Mouse (Mus musculus) heart, embryonic 11.5 days (tissue): ENCODE data around the gene Tab1. TPM values are rescaled to one million over a fixed set of nuclear protein-coding genes. Genes with fewer than 3 reads are reported as not detected.

Experiments
- ATAC-seq: fragments of 200-750 bp; cut with Nextera tagmentation; replicated peaks from 2 replicates; pipeline ENCODE4 v1.8.0; 2017; ENCODE audit warnings: moderate library complexity; ENCODE audit not compliant: insufficient number of reproducible peaks, low FRiP score, low TSS enrichment
- H3K27ac ChIP-seq: fragments of 300-500 bp; sonication (generic); 2 replicates; pipeline ENCODE4 v1.5.1; 2014; ENCODE audit warnings: mild to moderate bottlenecking, low read depth, low read length
- H3K27me3 ChIP-seq: fragments of 300-500 bp; sonication (generic); 2 replicates; pipeline ENCODE4 v1.6.1; 2014; ENCODE audit warnings: mild to moderate bottlenecking, low read length, mixed read lengths; ENCODE audit not compliant: control insufficient read depth, insufficient read depth
- H3K36me3 ChIP-seq: fragments of 300-500 bp; sonication (generic); 2 replicates; pipeline ENCODE4 v1.6.1; 2014; ENCODE audit warnings: mild to moderate bottlenecking, low read length, moderate library complexity, mixed read lengths; ENCODE audit not compliant: control insufficient read depth, insufficient read depth
- H3K4me1 ChIP-seq: fragments of 300-500 bp; sonication (generic); 2 replicates; pipeline ENCODE4 v1.6.1; 2014; ENCODE audit warnings: low read length; ENCODE audit not compliant: control insufficient read depth, insufficient read depth
- H3K4me2 ChIP-seq: fragments of 300-500 bp; sonication (generic); 2 replicates; pipeline ENCODE4 v1.6.1; 2014; ENCODE audit warnings: mild to moderate bottlenecking, moderate library complexity
- H3K4me3 ChIP-seq: fragments of 300-500 bp; sonication (generic); 2 replicates; pipeline ENCODE4 v1.5.1; 2014; ENCODE audit warnings: low read depth, low read length
- H3K9ac ChIP-seq: fragments of 300-500 bp; sonication (generic); 2 replicates; pipeline ENCODE4 v1.6.1; 2014; ENCODE audit warnings: mild to moderate bottlenecking, low read depth, low read length, moderate library complexity
- H3K9me3 ChIP-seq: fragments of 300-500 bp; sonication (generic); replicated peaks from 2 replicates; pipeline ENCODE4 v1.6.1; 2016; ENCODE audit warnings: low read length; ENCODE audit not compliant: control insufficient read depth
- WGBS: fragments of 180-500 bp; shearing (Covaris S2); extraction: QIAGEN DNeasy Blood & Tissue Kit; methylation state at CpG from one replicate; pipeline ENCODE4 v1.1.7; 2014; ENCODE audit not compliant: insufficient replicate concordance; 5-methylcytosine and 5-hydroxymethylcytosine counted together
- polyA plus RNA-seq: library from polyadenylated mRNA; unstranded; fragments of >200 nt; fragmentation: Nextera tagmentation; extraction: Ambion mirVana; gene quantifications from 2 replicates; pipeline ENCODE4 v1.2.1, GENCODE M21; 2014

Tab1 gene
- polyA plus RNA-seq, 1 experiment from 2014 or later, result 18.8 TPM

GRCm38 (mm10) chr15:80158001-80158706 lies 25.2 kb downstream of the Tab1 start:
- Histone ChIP-seq H3K36me3 (peaks cover 57% of the 10 kb centered on the region), H3K27me3 (no peaks in the 10 kb centered on the region), H3K9me3 (no peaks in the 10 kb centered on the region), H3K27ac (0 out of 2 replicates have a peak overlapping the region, but pooled peaks have one; percentile 35), H3K4me1 (peaks cover 15% of the 10 kb centered on the region), H3K4me2 (no peak overlapping the region), H3K9ac (no peak overlapping the region), H3K4me3 (no peak overlapping the region)
- 64% methylated on average over 5 of the region's 5 CpGs for WGBS
- no peak for ATAC-seq

DNA sequence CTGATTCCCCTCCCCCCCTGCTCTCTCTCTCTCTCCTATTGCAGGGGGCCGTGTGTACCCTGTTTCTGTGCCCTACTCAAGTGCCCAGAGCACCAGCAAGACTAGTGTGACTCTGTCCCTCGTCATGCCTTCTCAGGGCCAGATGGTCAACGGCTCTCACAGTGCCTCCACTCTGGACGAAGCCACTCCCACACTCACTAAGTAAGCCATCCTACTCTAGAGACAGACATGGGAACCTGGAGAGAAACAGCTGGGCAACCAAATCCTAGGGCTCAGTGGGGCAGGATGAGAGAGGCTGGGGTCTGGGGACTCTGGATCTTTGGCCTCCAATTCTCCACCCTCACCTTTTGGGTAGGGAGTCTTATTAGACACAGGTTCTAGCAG lies 25.8 kb downstream of the Tab1 start:
- Histone ChIP-seq H3K36me3 (peaks cover 55% of the 10 kb centered on the region), H3K9me3 (no peaks in the 10 kb centered on the region), H3K4me1 (peaks cover 15% of the 10 kb centered on the region), H3K4me2 (no peak overlapping the region), H3K27ac (0 out of 2 replicates have a peak overlapping the region, but pooled peaks have one; percentile 35), H3K4me3 (no peak overlapping the region), H3K9ac (no peak overlapping the region), H3K27me3 (no peaks in the 10 kb centered on the region)
- 55% methylated on average over 4 of the region's 4 CpGs for WGBS
- no peak for ATAC-seq

DNA sequence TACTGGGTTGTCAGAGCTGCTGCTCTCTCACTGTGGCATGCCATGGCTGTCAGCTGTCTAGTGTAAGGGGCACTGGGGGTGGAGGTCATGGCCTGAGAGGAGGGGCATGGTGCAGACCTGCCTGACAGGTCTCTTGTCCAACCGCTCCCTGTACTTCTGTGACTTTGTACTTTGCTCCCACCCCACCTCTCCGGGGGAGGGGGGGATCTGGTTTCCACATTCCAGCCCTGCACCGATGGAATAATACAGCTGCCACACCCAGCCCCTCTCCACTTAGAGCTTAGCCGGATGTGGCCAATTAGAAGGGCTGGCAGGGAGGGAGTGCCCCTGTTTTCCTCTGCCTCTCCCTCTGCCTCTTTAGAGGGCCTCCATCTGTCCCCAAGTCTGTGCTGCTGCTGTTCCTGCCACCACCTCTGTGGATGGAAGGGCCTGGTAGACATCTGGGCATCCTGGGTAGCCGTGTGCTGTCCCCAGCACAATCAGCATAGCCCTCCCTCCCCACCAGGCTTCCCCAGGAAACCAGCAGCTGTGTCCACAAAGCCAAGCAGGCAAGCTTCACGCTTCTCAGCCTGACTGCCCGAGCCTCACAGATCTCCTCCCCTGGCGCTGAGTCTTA lies 26.5 kb downstream of the Tab1 start:
- WGBS, result 29% methylated on average over 8 of the region's 8 CpGs
- Histone ChIP-seq H3K36me3 (peaks cover 55% of the 10 kb centered on the region), H3K9me3 (no peaks in the 10 kb centered on the region), H3K4me1 (peaks cover 15% of the 10 kb centered on the region), H3K4me2 (no peak overlapping the region), H3K9ac (peak overlapping the region; percentile 53; the same call in 1 of the 2 replicates), H3K4me3 (no peak overlapping the region), H3K27me3 (no peaks in the 10 kb centered on the region), H3K27ac (peak overlapping the region; percentile 22; the same call in 1 of the 2 replicates)
- ATAC-seq, result no peak

GRCm38 (mm10) chr15:80160223-80160622 lies 27.3 kb downstream of the Tab1 start:
- H3K27me3 ChIP-seq, result no peaks in the 10 kb centered on the region
- H3K4me2 ChIP-seq, result no peak overlapping the region
- H3K9me3 ChIP-seq, result no peaks in the 10 kb centered on the region
- H3K27ac ChIP-seq, result no peak overlapping the region
- peaks cover 15% of the 10 kb centered on the region for H3K4me1 ChIP-seq
- 86% methylated on average over 13 of the region's 13 CpGs for WGBS
- ATAC-seq, result no peak
- H3K36me3 ChIP-seq, result peaks cover 47% of the 10 kb centered on the region
- no peak overlapping the region for H3K9ac ChIP-seq
- no peak overlapping the region for H3K4me3 ChIP-seq

DNA sequence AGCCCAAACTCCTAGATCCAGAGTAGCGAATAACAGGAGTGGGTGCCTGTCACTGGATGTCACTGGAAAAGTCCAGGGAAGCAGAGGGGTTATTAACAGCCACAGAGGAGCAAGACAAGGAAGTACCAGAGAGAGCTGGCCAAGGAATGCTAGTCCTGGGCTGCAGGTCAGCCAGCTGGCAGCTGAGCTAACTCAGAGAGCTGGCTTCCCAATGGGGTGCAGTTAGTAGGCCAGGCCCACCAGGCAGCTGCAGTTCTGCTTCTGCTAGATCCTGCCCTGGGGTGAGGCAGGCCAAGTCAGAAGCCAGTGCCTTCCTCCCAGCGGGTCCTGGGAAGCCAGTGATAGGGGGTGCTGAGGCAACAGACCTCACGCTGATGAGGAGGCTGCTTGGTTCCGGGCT lies 27.8 kb downstream of the Tab1 start:
- Histone ChIP-seq H3K9me3 (no peaks in the 10 kb centered on the region), H3K9ac (no peak overlapping the region), H3K4me2 (no peak overlapping the region), H3K4me1 (peaks cover 15% of the 10 kb centered on the region), H3K27ac (no peak overlapping the region), H3K4me3 (no peak overlapping the region), H3K36me3 (peaks cover 43% of the 10 kb centered on the region), H3K27me3 (no peaks in the 10 kb centered on the region)
- 90% methylated on average over 4 of the region's 4 CpGs for WGBS
- ATAC-seq, result no peak

- Histone ChIP-seq H3K27me3 (no peaks in the 10 kb centered on the region), H3K27ac (no peak overlapping the region), H3K36me3 (peaks cover 43% of the 10 kb centered on the region), H3K9ac (no peak overlapping the region), H3K9me3 (no peaks in the 10 kb centered on the region), H3K4me1 (peaks cover 15% of the 10 kb centered on the region), H3K4me2 (no peak overlapping the region), H3K4me3 (no peak overlapping the region)
- 94% methylated on average over 3 of the region's 3 CpGs for WGBS
- no peak for ATAC-seq
Observed at GRCm38 (mm10) chr15:80161199-80161598, 28.3 kb downstream of the Tab1 start.

- WGBS, result 82% methylated on average over 4 of the region's 4 CpGs
- peaks cover 40% of the 10 kb centered on the region for H3K36me3 ChIP-seq
- H3K4me2 ChIP-seq, result no peak overlapping the region
- H3K27me3 ChIP-seq, result no peaks in the 10 kb centered on the region
- no peak overlapping the region for H3K9ac ChIP-seq
- H3K9me3 ChIP-seq, result no peaks in the 10 kb centered on the region
- no peak overlapping the region for H3K27ac ChIP-seq
- H3K4me3 ChIP-seq, result no peak overlapping the region
- peaks cover 15% of the 10 kb centered on the region for H3K4me1 ChIP-seq
- no peak for ATAC-seq
Observed at GRCm38 (mm10) chr15:80162401-80162964, 29.6 kb downstream of the Tab1 start.

- no peaks in the 10 kb centered on the region for H3K27me3 ChIP-seq
- no peak overlapping the region for H3K4me3 ChIP-seq
- no peak overlapping the region for H3K4me2 ChIP-seq
- peaks cover 32% of the 10 kb centered on the region for H3K36me3 ChIP-seq
- WGBS, result 76% methylated on average over 11 of the region's 11 CpGs
- H3K9ac ChIP-seq, result no peak overlapping the region
- no peaks in the 10 kb centered on the region for H3K9me3 ChIP-seq
- H3K4me1 ChIP-seq, result peaks cover 13% of the 10 kb centered on the region
- no peak for ATAC-seq
- no peak overlapping the region for H3K27ac ChIP-seq
Observed at GRCm38 (mm10) chr15:80163274-80163673, 30.3 kb downstream of the Tab1 start.
